Mouse (Mus musculus) kidney, embryonic 15.5 days (tissue): ENCODE results near the gene Rtl5. TPM values are rescaled to one million over a fixed set of nuclear protein-coding genes. Genes with fewer than 3 reads are reported as not detected.

ENCODE experiments used
- ATAC-seq: fragments of 200-750 bp; cut with Nextera tagmentation; replicated peaks from 2 replicates; pipeline ENCODE4 v1.8.0; 2017; ENCODE audit warnings: moderate TSS enrichment; ENCODE audit not compliant: low FRiP score
- H3K27ac ChIP-seq: fragments of 300-500 bp; sonication (generic); 2 replicates; pipeline ENCODE4 v1.5.1; 2015; ENCODE audit warnings: mild to moderate bottlenecking, inconsistent platforms
- H3K27me3 ChIP-seq: fragments of 300-500 bp; sonication (generic); 2 replicates; pipeline ENCODE4 v1.6.1; 2015; ENCODE audit warnings: inconsistent platforms
- H3K36me3 ChIP-seq: fragments of 300-500 bp; sonication (generic); 2 replicates; pipeline ENCODE4 v1.6.1; 2015; ENCODE audit warnings: inconsistent platforms
- H3K4me1 ChIP-seq: fragments of 300-500 bp; sonication (generic); 2 replicates; pipeline ENCODE4 v1.6.1; 2015; ENCODE audit warnings: inconsistent platforms
- H3K4me2 ChIP-seq: fragments of 300-500 bp; sonication (generic); 2 replicates; pipeline ENCODE4 v1.6.1; 2015; ENCODE audit warnings: moderate library complexity, mild to moderate bottlenecking, inconsistent platforms
- H3K4me3 ChIP-seq: fragments of 300-500 bp; sonication (generic); replicated peaks from 2 replicates; pipeline ENCODE4 v1.5.1; 2015; ENCODE audit warnings: mild to moderate bottlenecking, inconsistent platforms
- H3K9ac ChIP-seq: fragments of 300-500 bp; sonication (generic); 2 replicates; pipeline ENCODE4 v1.6.1; 2015; ENCODE audit warnings: mild to moderate bottlenecking, inconsistent platforms
- H3K9me3 ChIP-seq: fragments of 300-500 bp; sonication (generic); replicated peaks from 2 replicates; pipeline ENCODE4 v1.6.1; 2016; ENCODE audit warnings: inconsistent platforms
- WGBS: fragments of 180-500 bp; shearing (Covaris S2); methylation state at CpG from one replicate; pipeline ENCODE4 v1.1.7; 2015; ENCODE audit warnings: mixed read lengths; 5-methylcytosine and 5-hydroxymethylcytosine counted together
- polyA plus RNA-seq: library from polyadenylated mRNA; unstranded; fragments of >200 nt; fragmentation: Nextera tagmentation; extraction: Ambion mirVana; gene quantifications from 2 replicates; pipeline ENCODE4 v1.2.1, GENCODE M21; 2015

The Rtl5 gene
- polyA plus RNA-seq, 1 experiment from 2014 or later = 2.8 TPM

GRCm38 (mm10) chrX:102032431-102032830, 38.7 kb downstream of the Rtl5 start:
- Histone ChIP-seq H3K27ac (no peak overlapping the region), H3K4me2 (no peak overlapping the region), H3K36me3 (no peaks in the 10 kb centered on the region), H3K4me3 (no peak overlapping the region), H3K9ac (no peak overlapping the region), H3K9me3 (no peaks in the 10 kb centered on the region), H3K27me3 (peaks cover 42% of the 10 kb centered on the region), H3K4me1 (no peaks in the 10 kb centered on the region; the same call in 1 of the 2 replicates)
- 72% methylated on average over 8 of the region's 8 CpGs for WGBS
- no peak for ATAC-seq

- Histone ChIP-seq H3K4me3 (no peak overlapping the region), H3K9me3 (no peaks in the 10 kb centered on the region), H3K36me3 (no peaks in the 10 kb centered on the region), H3K4me2 (no peak overlapping the region), H3K27me3 (peaks cover 37% of the 10 kb centered on the region), H3K27ac (no peak overlapping the region), H3K9ac (no peak overlapping the region), H3K4me1 (no peaks in the 10 kb centered on the region; the same call in 1 of the 2 replicates)
- no peak for ATAC-seq
- 45% methylated on average over 6 of the region's 6 CpGs for WGBS
Observed at GRCm38 (mm10) chrX:102031851-102032250, 39.3 kb downstream of the Rtl5 start.

GRCm38 (mm10) chrX:102024976-102025375, 46.1 kb downstream of the Rtl5 start:
- H3K36me3 ChIP-seq = no peaks in the 10 kb centered on the region
- H3K9me3 ChIP-seq = no peaks in the 10 kb centered on the region
- H3K4me1 ChIP-seq = 0 out of 2 replicates have a peak, but pooled peaks cover 4% of the 10 kb centered on the region
- WGBS = 46% methylated on average over 3 of the region's 3 CpGs
- no peak for ATAC-seq
- no peak overlapping the region for H3K9ac ChIP-seq
- no peak overlapping the region for H3K4me3 ChIP-seq
- H3K27ac ChIP-seq = no peak overlapping the region
- H3K4me2 ChIP-seq = no peak overlapping the region
- H3K27me3 ChIP-seq = peaks cover 50% of the 10 kb centered on the region

- no peak overlapping the region for H3K27ac ChIP-seq
Observed at GRCm38 (mm10) chrX:102019471-102020240, 51.4 kb downstream of the Rtl5 start.

GRCm38 (mm10) chrX:102018890-102019289, 52.2 kb downstream of the Rtl5 start:
- no peak overlapping the region for H3K4me3 ChIP-seq
- H3K9me3 ChIP-seq = no peaks in the 10 kb centered on the region
- no peak overlapping the region for H3K9ac ChIP-seq
- WGBS = 30% methylated on average over 3 of the region's 3 CpGs
- peak overlapping the region; percentile 28; the same call in 1 of the 2 replicates for H3K4me2 ChIP-seq
- H3K4me1 ChIP-seq = 0 out of 2 replicates have a peak, but pooled peaks cover 2% of the 10 kb centered on the region
- H3K27me3 ChIP-seq = peaks cover 71% of the 10 kb centered on the region; the same call in 1 of the 2 replicates
- ATAC-seq = 0 out of 2 replicates have a peak, but pooled peaks have one; percentile 46
- 0 out of 2 replicates have a peak overlapping the region, but pooled peaks have one; percentile 27 for H3K27ac ChIP-seq
- H3K36me3 ChIP-seq = no peaks in the 10 kb centered on the region

More at GRCm38 (mm10) chrX:102019471-102020240, 51.4 kb downstream of the Rtl5 start:
- Histone ChIP-seq H3K4me1 (0 out of 2 replicates have a peak, but pooled peaks cover 2% of the 10 kb centered on the region), H3K9me3 (no peaks in the 10 kb centered on the region), H3K36me3 (no peaks in the 10 kb centered on the region), H3K27me3 (peaks cover 68% of the 10 kb centered on the region; the same call in 1 of the 2 replicates), H3K4me3 (no peak overlapping the region), H3K9ac (no peak overlapping the region), H3K4me2 (0 out of 2 replicates have a peak overlapping the region, but pooled peaks have one; percentile 16)
- WGBS = 77% methylated on average over 7 of the region's 7 CpGs
- ATAC-seq = no peak

- WGBS = 47% methylated on average over 9 of the region's 9 CpGs
- no peak for ATAC-seq
- 0 out of 2 replicates have a peak, but pooled peaks cover 2% of the 10 kb centered on the region for H3K4me1 ChIP-seq
- H3K4me3 ChIP-seq = peak overlapping the region; percentile 10; the same call in 1 of the 2 replicates
- 0 out of 2 replicates have a peak overlapping the region, but pooled peaks have one; percentile 14 for H3K4me2 ChIP-seq
- H3K27ac ChIP-seq = 0 out of 2 replicates have a peak overlapping the region, but pooled peaks have one; percentile 32
- no peak overlapping the region for H3K9ac ChIP-seq
- H3K36me3 ChIP-seq = no peaks in the 10 kb centered on the region
- H3K9me3 ChIP-seq = no peaks in the 10 kb centered on the region
- H3K27me3 ChIP-seq = peaks cover 70% of the 10 kb centered on the region; the same call in 1 of the 2 replicates
Observed at GRCm38 (mm10) chrX:102017213-102017923, 53.7 kb downstream of the Rtl5 start.

Other genes with a start within 250 kb of the Rtl5 start
- gene Nhsl2, start 221.9 kb downstream of the Rtl5 start, polyA plus RNA-seq = 12.2 and 12.9 TPM in 2 replicates
- gene Pin4, start 48.1 kb upstream of the Rtl5 start, polyA plus RNA-seq = 68.1 and 75.6 TPM in 2 replicates
- 13.5 and 13.9 TPM in 2 replicates for gene Ercc6l, start 85.8 kb upstream of the Rtl5 start, polyA plus RNA-seq
- 790 and 827 TPM in 2 replicates for gene Rps4x, start 118.1 kb upstream of the Rtl5 start, polyA plus RNA-seq
- 153 and 155 TPM in 2 replicates for gene Cited1, start 180.9 kb upstream of the Rtl5 start, polyA plus RNA-seq